Mouse (Mus musculus): ENCODE results near the gene Tmem14a. TPM values are rescaled to one million over a fixed set of nuclear protein-coding genes. Genes with fewer than 3 reads are reported as not detected.
"Not testable (repeated sequence)": the region's sequence is repeated elsewhere in the genome, so short reads cannot be mapped to it uniquely, and the experiment has no call there.

Gene Tmem14a
- total RNA-seq, 2 experiments from 2014 or later: 4.5 to 4.8 TPM

DNA sequence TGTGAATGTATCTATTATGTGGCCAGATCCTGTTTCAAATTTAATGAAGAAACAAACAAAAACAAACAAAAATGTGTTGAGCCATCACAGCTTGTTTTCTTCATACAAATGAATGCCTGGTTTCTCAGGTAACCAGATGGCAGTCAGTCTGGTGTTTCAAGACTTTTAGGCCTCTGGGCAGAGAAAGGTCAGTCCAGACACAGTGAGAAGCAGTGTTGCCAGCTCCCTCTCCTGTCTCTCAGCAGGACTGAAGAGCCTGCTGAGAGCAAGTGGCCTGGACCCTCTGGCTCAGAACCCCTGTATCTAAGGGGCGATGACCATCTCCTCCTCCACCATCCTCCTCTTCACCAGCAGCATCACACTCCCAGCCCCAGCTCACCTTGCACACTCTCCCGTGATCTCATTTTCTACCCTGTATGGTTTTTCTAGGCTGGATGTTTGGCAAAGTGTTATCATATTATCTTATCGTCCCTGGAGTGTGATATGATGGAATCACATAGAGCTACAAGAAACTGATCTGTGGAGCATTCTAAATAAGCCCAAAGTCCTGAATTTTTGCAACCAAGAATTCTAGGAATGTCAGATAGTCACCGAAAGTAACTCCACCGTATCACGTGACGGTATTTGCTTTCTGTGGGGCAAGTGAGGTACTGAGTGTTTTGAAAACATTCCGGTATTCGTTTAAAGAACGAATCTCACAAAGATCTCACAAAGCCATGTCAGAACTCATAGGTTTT, 34.4 kb downstream of the Tmem14a start:
- no peak for DNase-seq

- no peak for DNase-seq
Observed at GRCm38 (mm10) chr1:21253303-21253650, 34.9 kb downstream of the Tmem14a start.

GRCm38 (mm10) chr1:21253856-21254255, 35.5 kb downstream of the Tmem14a start:
- no peak for DNase-seq

DNA sequence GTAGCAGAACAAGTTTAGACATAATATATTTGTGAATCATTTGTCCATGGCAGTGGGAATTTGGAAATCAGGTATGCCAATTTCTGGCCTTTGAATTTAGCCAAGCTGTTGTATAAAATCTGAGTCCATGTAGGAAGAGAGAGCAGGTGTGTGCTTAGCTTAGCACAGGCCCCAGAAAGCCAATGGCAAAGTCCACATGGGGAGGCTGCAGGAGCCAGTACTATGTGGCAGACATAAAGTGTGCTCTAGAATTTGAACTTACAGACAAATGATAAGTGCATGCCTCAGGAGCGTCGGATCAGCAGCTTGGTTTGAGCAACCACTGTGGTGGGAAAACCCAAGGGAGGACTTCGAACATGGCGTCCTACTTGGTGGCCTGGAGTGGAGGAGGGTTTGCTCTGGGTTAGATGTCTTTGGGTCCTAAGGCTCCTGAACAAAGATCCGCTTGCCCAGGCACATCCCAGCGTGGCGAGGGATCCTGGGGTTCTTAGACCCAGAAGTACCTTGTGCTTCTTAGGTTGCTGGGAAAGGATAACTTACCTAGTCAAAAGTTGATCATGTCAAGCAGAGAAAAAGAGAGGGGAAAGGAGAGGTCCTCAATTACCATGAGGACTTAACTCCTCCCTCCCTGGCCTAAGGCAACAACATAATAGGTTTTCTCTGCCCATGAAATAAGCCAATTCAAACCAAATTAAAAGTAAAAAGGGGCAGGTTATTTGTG, 37.4 kb downstream of the Tmem14a start:
- DNase-seq: no peak

DNA sequence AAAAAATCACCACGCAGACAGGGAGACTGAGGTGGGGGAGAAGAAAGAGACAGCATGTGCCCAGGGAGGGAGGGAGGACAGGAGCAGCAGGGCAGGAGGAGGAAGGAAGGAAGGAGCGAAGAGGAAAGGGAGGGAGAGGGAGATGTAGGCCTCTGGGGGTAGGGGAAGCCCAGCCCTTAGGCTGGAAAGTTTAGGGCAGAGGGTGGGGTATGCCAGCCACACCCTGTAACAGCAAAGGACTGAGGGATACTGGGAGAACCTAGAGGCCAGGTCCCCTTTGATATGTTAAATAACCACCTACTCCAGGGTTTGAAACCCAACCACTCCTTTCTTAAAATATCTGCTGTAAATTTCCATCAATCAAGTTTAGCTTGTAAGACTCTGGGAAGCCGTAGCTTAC, 38.0 kb downstream of the Tmem14a start:
- DNase-seq: no peak

GRCm38 (mm10) chr1:21256871-21257270, 38.5 kb downstream of the Tmem14a start:
- DNase-seq: no peak

- not testable (repeated sequence) for DNase-seq
Observed at GRCm38 (mm10) chr1:21259981-21260380, 41.6 kb downstream of the Tmem14a start.

GRCm38 (mm10) chr1:21262401-21262800, 44.0 kb downstream of the Tmem14a start:
- DNase-seq: no peak

DNA sequence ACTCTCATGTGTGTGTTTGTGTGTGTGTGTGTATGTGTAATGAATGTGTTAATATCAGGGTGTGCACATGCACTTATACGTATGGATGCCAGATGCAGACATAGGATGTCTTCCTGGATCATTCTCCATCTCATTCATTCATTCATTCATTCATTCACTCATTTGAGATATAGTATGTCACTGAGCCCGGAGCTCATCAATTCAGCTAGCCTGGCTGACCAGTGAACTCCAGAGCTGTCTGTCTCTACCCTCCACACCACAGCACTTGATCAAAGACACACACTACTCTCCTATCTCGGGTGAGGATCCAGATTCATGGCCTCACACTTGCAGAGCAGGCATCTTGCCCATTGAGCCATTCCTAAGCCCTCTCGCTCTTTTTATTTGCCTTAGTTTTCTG, 45.6 kb downstream of the Tmem14a start:
- DNase-seq: no peak

GRCm38 (mm10) chr1:21264747-21265146, 46.4 kb downstream of the Tmem14a start:
- no peak for DNase-seq

- DNase-seq: no peak
Observed at GRCm38 (mm10) chr1:21266766-21267165, 48.4 kb downstream of the Tmem14a start.

GRCm38 (mm10) chr1:21267466-21267865, 49.1 kb downstream of the Tmem14a start:
- not testable (repeated sequence) for DNase-seq

DNA sequence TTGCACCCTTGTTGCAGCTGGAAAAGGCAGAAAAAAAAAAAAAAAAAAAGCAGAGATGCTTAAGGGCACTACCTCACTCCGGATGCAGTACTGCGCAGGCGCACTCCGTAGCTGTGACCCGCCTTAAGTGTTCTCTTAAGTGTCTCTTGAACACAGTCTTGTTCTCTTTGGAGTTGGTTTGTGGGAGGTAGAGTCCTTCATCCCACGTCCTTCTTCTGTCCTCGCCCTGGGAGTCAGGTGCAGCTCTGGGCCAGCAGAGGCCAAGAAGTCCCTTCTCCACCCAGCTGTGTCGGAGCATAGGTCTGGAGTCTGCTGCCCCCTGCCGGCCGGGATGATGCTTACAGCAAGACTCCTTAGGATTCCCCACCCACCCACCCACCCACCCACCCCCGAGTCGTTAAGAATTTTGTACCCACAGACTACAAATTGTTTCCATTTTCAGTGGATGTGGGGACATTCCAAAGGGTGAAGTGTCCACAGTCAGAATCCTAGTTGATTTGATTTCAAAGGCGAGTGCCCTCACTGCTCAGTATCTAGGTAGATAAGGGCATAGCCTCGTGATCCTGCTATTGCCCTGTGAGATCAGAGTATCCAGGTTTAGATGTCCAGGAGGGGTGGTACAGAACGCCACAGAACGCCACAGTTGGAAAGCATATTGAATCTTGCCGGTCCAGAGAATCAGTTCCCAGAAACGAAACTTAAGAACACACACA, 53.1 kb downstream of the Tmem14a start:
- DNase-seq: peak; percentile 86

GRCm38 (mm10) chr1:21272056-21272431, 53.7 kb downstream of the Tmem14a start:
- no peak for DNase-seq

DNA sequence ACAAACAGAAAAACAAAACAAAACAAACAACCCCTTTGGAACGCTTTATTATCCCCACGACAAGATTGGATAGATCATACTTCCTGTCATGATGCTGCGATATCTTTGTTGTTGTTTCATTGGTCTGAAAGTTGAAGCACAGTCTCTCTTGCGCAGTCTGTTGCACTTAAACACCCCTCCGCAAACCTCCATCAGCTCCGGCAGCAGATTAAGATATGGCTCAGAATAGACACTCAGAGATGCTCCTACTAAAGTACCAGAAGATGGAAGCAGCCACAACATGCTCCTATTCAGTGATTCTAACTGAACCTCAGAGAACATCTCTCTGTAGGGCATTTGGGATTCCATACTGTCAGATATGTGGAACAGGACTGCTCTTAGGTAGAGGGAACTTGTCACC, 54.7 kb downstream of the Tmem14a start:
- DNase-seq: no peak

GRCm38 (mm10) chr1:21274437-21275040, 56.2 kb downstream of the Tmem14a start:
- DNase-seq: no peak

DNA sequence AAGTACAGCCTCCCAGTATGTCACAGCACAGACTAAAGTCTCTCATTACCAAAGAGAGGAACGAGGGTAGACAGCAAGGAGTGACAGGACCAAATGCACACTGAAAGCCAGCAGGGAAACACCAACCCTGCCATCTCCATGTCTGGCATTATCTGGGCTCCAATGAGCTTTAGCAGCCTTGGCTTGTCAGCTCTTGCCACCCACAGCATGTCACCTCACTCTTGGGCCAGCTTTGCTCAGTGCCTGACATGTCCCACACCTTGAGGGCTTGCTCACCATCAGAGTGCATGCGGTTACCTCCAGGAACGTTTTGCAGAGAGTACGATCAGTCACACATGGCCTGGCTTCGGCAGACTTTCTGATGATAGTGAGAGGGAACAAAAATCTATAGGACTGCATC, 57.0 kb downstream of the Tmem14a start:
- not testable (repeated sequence) for DNase-seq

DNA sequence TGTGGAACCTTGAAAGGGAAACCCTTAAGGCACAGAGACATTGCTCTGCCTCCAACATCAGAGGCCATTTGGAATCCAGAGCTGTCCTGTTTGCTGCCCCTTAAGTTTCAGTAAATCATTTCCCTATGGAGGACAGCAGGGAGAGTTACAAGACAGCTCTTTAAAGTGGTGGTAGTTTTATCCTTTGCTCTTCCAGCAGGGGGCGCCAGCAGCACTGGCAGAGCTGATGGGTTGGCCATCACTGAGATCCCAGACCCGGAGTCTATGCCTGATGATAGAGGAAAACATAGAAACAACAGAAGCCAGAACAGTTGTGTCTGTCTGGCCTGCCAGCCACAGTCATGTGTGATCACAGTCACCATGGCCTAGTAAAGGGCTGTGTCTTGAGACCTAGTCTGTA, 57.8 kb downstream of the Tmem14a start:
- DNase-seq: not testable (repeated sequence)
